In genomic region chr7:19561765-19562642, GRCm38 (mm10) we compare ENCODE assay signal across 8 mouse cellular contexts. TPM values are rescaled to one million over a fixed set of nuclear protein-coding genes. Genes with fewer than 3 reads are reported as not detected.
DNase-seq lines count a peak whose midpoint lies in the region; ATAC-seq and TF ChIP-seq lines count a peak whose summit lies in the region.

No protein-coding gene starts in this region.

- TF ChIP-seq POLR2A in bone marrow macrophage, adult 2 months (IDR thresholded peaks at IDR 0.05; ENCODE audit: borderline replicate concordance, low read depth, low read length), result no peak
- TF ChIP-seq POLR2A in limb, embryonic 14.5 days (IDR thresholded peaks at IDR 0.05; ENCODE audit: borderline replicate concordance, extremely low read depth, insufficient read depth, insufficient read length), result peak; percentile 53; the same call in 1 of the 2 replicates
- no peak for TF ChIP-seq POLR2A in spleen, adult 2 months (IDR thresholded peaks at IDR 0.05; ENCODE audit: low read depth, low read length)

- peak overlapping the region; percentile 99 for H3K9ac ChIP-seq in embryonic facial prominence, embryonic 15.5 days
- peak overlapping the region; percentile 95 for H3K9ac ChIP-seq in limb, embryonic 14.5 days (ENCODE audit: low read depth, low read length, severe bottlenecking)
- H3K9ac ChIP-seq in midbrain, embryonic 16.5 days (ENCODE audit: low read depth, low read length), result peak overlapping the region; percentile 98

- peak; percentile 90 to 93 for DNase-seq in B cell, adult 2 months
- peak; percentile 82 to 89 for DNase-seq in heart, adult 9 months (ENCODE audit: low spot score in 2 of 2)
- peak; percentile 87 for DNase-seq in kidney, adult 9 months
- DNase-seq in limb, embryonic 14.5 days (ENCODE audit: low spot score), result peak; percentile 98
- peak; percentile 81 to 90 for DNase-seq in spleen, adult 2 months (ENCODE audit: low read depth in 1 of 2, low spot score in 2 of 2)

- no peak for TF ChIP-seq CTCF in bone marrow macrophage, adult 2 months (IDR thresholded peaks at IDR 0.05; ENCODE audit: low read depth, low read length)
- TF ChIP-seq CTCF in spleen, adult 2 months (IDR thresholded peaks at IDR 0.05; ENCODE audit: extremely low read depth, insufficient read depth, insufficient read length, insufficient replicate concordance), result no peak

- no peaks in the 10 kb centered on the region for H3K9me3 ChIP-seq in embryonic facial prominence, embryonic 15.5 days (replicated peaks)
- H3K9me3 ChIP-seq in limb, embryonic 14.5 days (ENCODE audit: control insufficient read depth, low read length), result no peaks in the 10 kb centered on the region
- no peaks in the 10 kb centered on the region for H3K9me3 ChIP-seq in midbrain, embryonic 16.5 days (replicated peaks; ENCODE audit: control insufficient read depth, low read length, poor library complexity, severe bottlenecking)

- ATAC-seq in embryonic facial prominence, embryonic 15.5 days (ENCODE audit: insufficient number of reproducible peaks, low FRiP score, low TSS enrichment, low read depth), result peak; percentile 86
- ATAC-seq in limb, embryonic 14.5 days (ENCODE audit: low FRiP score, low read depth), result peak; percentile 92
- peak; percentile 82 for ATAC-seq in midbrain, embryonic 16.5 days

- H3K27me3 ChIP-seq in embryonic facial prominence, embryonic 15.5 days, result no peaks in the 10 kb centered on the region
- H3K27me3 ChIP-seq in limb, embryonic 14.5 days (ENCODE audit: control insufficient read depth, insufficient read depth, low read length), result no peaks in the 10 kb centered on the region
- no peaks in the 10 kb centered on the region for H3K27me3 ChIP-seq in midbrain, embryonic 16.5 days (ENCODE audit: control insufficient read depth, insufficient read depth, low read depth, low read length)
- no peaks in the 10 kb centered on the region for H3K27me3 ChIP-seq in spleen, adult 2 months (ENCODE audit: control insufficient read depth, insufficient read depth, low read length)

- peaks cover 22% of the 10 kb centered on the region for H3K36me3 ChIP-seq in embryonic facial prominence, embryonic 15.5 days
- H3K36me3 ChIP-seq in limb, embryonic 14.5 days (ENCODE audit: control insufficient read depth, insufficient read depth, low read length), result peaks cover 19% of the 10 kb centered on the region
- peaks cover 17% of the 10 kb centered on the region for H3K36me3 ChIP-seq in midbrain, embryonic 16.5 days (ENCODE audit: control insufficient read depth, insufficient read depth, low read length)
- H3K36me3 ChIP-seq in spleen, adult 2 months (ENCODE audit: control insufficient read depth, insufficient read depth, low read length), result peaks cover 8% of the 10 kb centered on the region

- peak overlapping the region; percentile 92 for H3K27ac ChIP-seq in bone marrow macrophage, adult 2 months (ENCODE audit: insufficient read depth, low read depth, low read length)
- peak overlapping the region; percentile 95 for H3K27ac ChIP-seq in embryonic facial prominence, embryonic 15.5 days (replicated peaks)
- H3K27ac ChIP-seq in limb, embryonic 14.5 days (replicated peaks; ENCODE audit: low read depth, low read length), result peak overlapping the region; percentile 94
- peak overlapping the region; percentile 96 for H3K27ac ChIP-seq in midbrain, embryonic 16.5 days (ENCODE audit: low read length)
- peak overlapping the region; percentile 90 for H3K27ac ChIP-seq in spleen, adult 2 months (ENCODE audit: insufficient read depth, low read length)

- peak overlapping the region; percentile 90 for H3K4me2 ChIP-seq in embryonic facial prominence, embryonic 15.5 days (replicated peaks)
- H3K4me2 ChIP-seq in limb, embryonic 14.5 days (replicated peaks; ENCODE audit: low read depth, low read length, severe bottlenecking), result peak overlapping the region; percentile 62
- H3K4me2 ChIP-seq in midbrain, embryonic 16.5 days (ENCODE audit: low read length), result peak overlapping the region; percentile 97

- peaks cover 31% of the 10 kb centered on the region for H3K4me1 ChIP-seq in bone marrow macrophage, adult 2 months (ENCODE audit: control insufficient read depth, insufficient read depth, low read length)
- H3K4me1 ChIP-seq in embryonic facial prominence, embryonic 15.5 days, result peaks cover 52% of the 10 kb centered on the region
- H3K4me1 ChIP-seq in limb, embryonic 14.5 days (ENCODE audit: control insufficient read depth, insufficient read depth, low read length), result peaks cover 25% of the 10 kb centered on the region
- peaks cover 43% of the 10 kb centered on the region for H3K4me1 ChIP-seq in midbrain, embryonic 16.5 days (ENCODE audit: control insufficient read depth, insufficient read depth, low read length)
- H3K4me1 ChIP-seq in spleen, adult 2 months (ENCODE audit: control insufficient read depth, insufficient read depth, insufficient read length), result peaks cover 14% of the 10 kb centered on the region; the same call in 1 of the 2 replicates

- WGBS in embryonic facial prominence, embryonic 15.5 days, result under 1% methylated on average over 82 of the region's 102 CpGs
- WGBS in limb, embryonic 14.5 days, result under 1% methylated on average over 102 of the region's 102 CpGs
- WGBS in midbrain, embryonic 16.5 days, result under 1% methylated on average over 91 of the region's 102 CpGs
- WGBS in spleen, adult 2 months, result under 1% methylated on average over 99 of the region's 102 CpGs

- H3K4me3 ChIP-seq in bone marrow macrophage, adult 2 months (ENCODE audit: insufficient read depth, low read length), result peak overlapping the region; percentile 98
- H3K4me3 ChIP-seq in embryonic facial prominence, embryonic 15.5 days (replicated peaks), result peak overlapping the region; percentile 99
- peak overlapping the region; percentile 80 for H3K4me3 ChIP-seq in limb, embryonic 14.5 days (replicated peaks; ENCODE audit: low read length)
- H3K4me3 ChIP-seq in midbrain, embryonic 16.5 days (ENCODE audit: low read depth, low read length), result peak overlapping the region; percentile 98
- H3K4me3 ChIP-seq in spleen, adult 2 months (ENCODE audit: extremely low read depth, insufficient read depth, insufficient read length), result peak overlapping the region; percentile 82

RNA-seq across cellular contexts. Expression of gene Ppp1r37, which starts 0.9 kb away (rescaled TPM):
- polyA plus RNA-seq in bone marrow macrophage, adult 2 months (2012; ENCODE audit: insufficient read depth, insufficient read length, missing spikeins), result 19.3 and 25.7 TPM in 2 replicates
- 31.4 and 36.0 TPM in 2 replicates for polyA plus RNA-seq in embryonic facial prominence, embryonic 15.5 days (2015; fragmentation: Nextera tagmentation; extraction: Ambion mirVana)
- 84.9 and 118 TPM in 2 replicates for polyA plus RNA-seq in limb, embryonic 14.5 days (2012; rRNA removed)
- polyA plus RNA-seq in limb, embryonic 14.5 days (2014; fragmentation: Nextera tagmentation; extraction: Ambion mirVana), result 5.6 and 6.4 TPM in 2 replicates
- polyA plus RNA-seq in midbrain, embryonic 16.5 days (2015; fragmentation: Nextera tagmentation; extraction: Ambion mirVana), result 34.7 and 37.8 TPM in 2 replicates
- 56.2 and 71.0 TPM in 2 replicates for polyA plus RNA-seq in spleen, adult 2 months (2012; rRNA removed)

RNA-seq across cellular contexts. Expression of gene Zfp296, which starts 15.1 kb away (rescaled TPM):
- polyA plus RNA-seq in bone marrow macrophage, adult 2 months (2012; ENCODE audit: insufficient read depth, insufficient read length, missing spikeins), result 0.60 TPM in 1 of 2 replicates, not detected in the other
- 1.5 and 2.2 TPM in 2 replicates for polyA plus RNA-seq in embryonic facial prominence, embryonic 15.5 days (2015; fragmentation: Nextera tagmentation; extraction: Ambion mirVana)
- 2.2 and 2.7 TPM in 2 replicates for polyA plus RNA-seq in limb, embryonic 14.5 days (2012; rRNA removed)
- polyA plus RNA-seq in limb, embryonic 14.5 days (2014; fragmentation: Nextera tagmentation; extraction: Ambion mirVana), result 0.68 and 1.8 TPM in 2 replicates
- 0.11 and 0.14 TPM in 2 replicates for polyA plus RNA-seq in midbrain, embryonic 16.5 days (2015; fragmentation: Nextera tagmentation; extraction: Ambion mirVana)
- 20.9 and 33.0 TPM in 2 replicates for polyA plus RNA-seq in spleen, adult 2 months (2012; rRNA removed)

RNA-seq across cellular contexts. Expression of gene Gemin7, which starts 15.4 kb away (rescaled TPM):
- 51.6 and 52.0 TPM in 2 replicates for polyA plus RNA-seq in bone marrow macrophage, adult 2 months (2012; ENCODE audit: insufficient read depth, insufficient read length, missing spikeins)
- polyA plus RNA-seq in embryonic facial prominence, embryonic 15.5 days (2015; fragmentation: Nextera tagmentation; extraction: Ambion mirVana), result 149 and 162 TPM in 2 replicates
- 70.6 and 75.8 TPM in 2 replicates for polyA plus RNA-seq in limb, embryonic 14.5 days (2012; rRNA removed)
- 171 TPM in 2 replicates for polyA plus RNA-seq in limb, embryonic 14.5 days (2014; fragmentation: Nextera tagmentation; extraction: Ambion mirVana)
- 143 and 145 TPM in 2 replicates for polyA plus RNA-seq in midbrain, embryonic 16.5 days (2015; fragmentation: Nextera tagmentation; extraction: Ambion mirVana)
- polyA plus RNA-seq in spleen, adult 2 months (2012; rRNA removed), result 94.7 and 143 TPM in 2 replicates

RNA-seq across cellular contexts. Expression of gene Clasrp, which starts 42.3 kb away (rescaled TPM):
- polyA plus RNA-seq in bone marrow macrophage, adult 2 months (2012; ENCODE audit: insufficient read depth, insufficient read length, missing spikeins), result 41.1 and 53.9 TPM in 2 replicates
- polyA plus RNA-seq in embryonic facial prominence, embryonic 15.5 days (2015; fragmentation: Nextera tagmentation; extraction: Ambion mirVana), result 58.3 and 66.1 TPM in 2 replicates
- 174 and 235 TPM in 2 replicates for polyA plus RNA-seq in limb, embryonic 14.5 days (2012; rRNA removed)
- 46.5 and 57.5 TPM in 2 replicates for polyA plus RNA-seq in limb, embryonic 14.5 days (2014; fragmentation: Nextera tagmentation; extraction: Ambion mirVana)
- polyA plus RNA-seq in midbrain, embryonic 16.5 days (2015; fragmentation: Nextera tagmentation; extraction: Ambion mirVana), result 58.6 TPM in 2 replicates
- 102 and 186 TPM in 2 replicates for polyA plus RNA-seq in spleen, adult 2 months (2012; rRNA removed)

RNA-seq across cellular contexts. Expression of gene Nkpd1, which starts 44.4 kb away (rescaled TPM):
- polyA plus RNA-seq in bone marrow macrophage, adult 2 months (2012; ENCODE audit: insufficient read depth, insufficient read length, missing spikeins), result not detected in 2 replicates
- 3.1 and 3.3 TPM in 2 replicates for polyA plus RNA-seq in embryonic facial prominence, embryonic 15.5 days (2015; fragmentation: Nextera tagmentation; extraction: Ambion mirVana)
- polyA plus RNA-seq in limb, embryonic 14.5 days (2012; rRNA removed), result 0.29 and 0.36 TPM in 2 replicates
- 0.17 and 0.22 TPM in 2 replicates for polyA plus RNA-seq in limb, embryonic 14.5 days (2014; fragmentation: Nextera tagmentation; extraction: Ambion mirVana)
- polyA plus RNA-seq in midbrain, embryonic 16.5 days (2015; fragmentation: Nextera tagmentation; extraction: Ambion mirVana), result 0.88 and 0.92 TPM in 2 replicates
- polyA plus RNA-seq in spleen, adult 2 months (2012; rRNA removed), result 2.2 and 2.3 TPM in 2 replicates

Comparison
In these comparisons a context has a peak if more than half of its experiments do, and no peak if none do; other contexts are left out.
1. Peak in every context shown above with its lines: DNase-seq, ATAC-seq, H3K4me3 ChIP-seq and H3K27ac ChIP-seq.